In the genomic region with DNA sequence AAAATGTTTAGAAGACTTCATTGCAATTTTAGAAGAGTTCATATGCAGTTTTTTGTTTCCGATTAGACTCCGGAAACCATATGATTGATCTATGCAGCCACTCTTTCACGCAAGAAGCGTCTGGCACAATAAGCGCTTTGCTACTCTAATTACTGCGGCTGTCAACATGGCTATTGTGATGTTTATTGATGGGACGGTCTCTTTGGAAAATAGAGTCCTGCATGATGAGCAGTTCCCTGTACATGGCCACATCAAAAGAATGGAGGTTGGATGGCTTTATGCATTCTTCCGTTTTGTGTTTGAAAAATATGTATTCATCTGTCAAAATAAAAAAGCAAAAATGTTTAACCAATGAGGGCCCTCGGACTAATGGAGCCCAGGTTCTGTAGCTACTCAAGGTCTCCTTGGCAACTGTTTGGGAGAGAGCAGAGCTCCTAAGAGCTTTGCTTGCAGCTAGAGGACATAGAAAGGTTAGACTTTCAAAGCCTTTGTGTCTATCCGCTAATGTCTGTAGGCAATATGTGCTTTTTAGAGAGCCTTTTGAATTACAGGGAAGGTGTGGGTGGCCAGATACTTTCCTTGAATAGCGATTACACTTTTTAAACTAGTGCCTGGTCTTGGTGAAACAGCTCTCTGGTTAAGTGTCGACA, we compare ENCODE assay signal across 18 mouse cellular contexts. TPM values are rescaled to one million over a fixed set of nuclear protein-coding genes. Genes with fewer than 3 reads are reported as not detected.
DNase-seq lines count a peak whose midpoint lies in the region; ATAC-seq and TF ChIP-seq lines count a peak whose summit lies in the region.
"Had no signal": no experiment of that assay in that cellular context is flagged by ENCODE, and none has a peak within 500 bp of the region (broad histone marks: within the 10 kb centered on the region; RNA-seq: fewer than 3 reads in every experiment).

No protein-coding gene starts in this region.

- no peak overlapping the region for H3K27ac ChIP-seq in lung, embryonic 14.5 days (ENCODE audit: low read depth)
- peak overlapping the region; percentile 45; the same call in 1 of the 2 replicates for H3K27ac ChIP-seq in hindbrain, embryonic 14.5 days
- peak overlapping the region; percentile 55 for H3K27ac ChIP-seq in midbrain, postnatal 0 days (ENCODE audit: low read depth, low read length)
- H3K27ac ChIP-seq: embryonic facial prominence, embryonic 15.5 days; heart, embryonic 15.5 days; lung, embryonic 15.5 days had no signal

- no peaks in the 10 kb centered on the region for H3K9me3 ChIP-seq in lung, embryonic 14.5 days (ENCODE audit: low read depth, low read length)
- no peaks in the 10 kb centered on the region for H3K9me3 ChIP-seq in hindbrain, embryonic 14.5 days (ENCODE audit: control insufficient read depth, low read length)
- no peaks in the 10 kb centered on the region for H3K9me3 ChIP-seq in midbrain, postnatal 0 days (ENCODE audit: low read length)
- H3K9me3 ChIP-seq: embryonic facial prominence, embryonic 15.5 days; heart, embryonic 15.5 days; lung, embryonic 15.5 days had no signal

- no peak overlapping the region for H3K4me3 ChIP-seq in lung, embryonic 14.5 days (ENCODE audit: low read depth, low read length)
- no peak overlapping the region for H3K4me3 ChIP-seq in hindbrain, embryonic 14.5 days (replicated peaks; ENCODE audit: low read length)
- H3K4me3 ChIP-seq in midbrain, postnatal 0 days (ENCODE audit: low read depth, low read length) = no peak overlapping the region
- H3K4me3 ChIP-seq: embryonic facial prominence, embryonic 15.5 days; heart, embryonic 15.5 days; lung, embryonic 15.5 days had no signal

- no peak overlapping the region for H3K9ac ChIP-seq in lung, embryonic 14.5 days
- no peak overlapping the region for H3K9ac ChIP-seq in hindbrain, embryonic 14.5 days
- H3K9ac ChIP-seq in midbrain, postnatal 0 days (replicated peaks; ENCODE audit: low read length, poor library complexity, severe bottlenecking) = no peak overlapping the region
- H3K9ac ChIP-seq: embryonic facial prominence, embryonic 15.5 days; heart, embryonic 15.5 days; lung, embryonic 15.5 days had no signal

- DNase-seq in lung, embryonic 14.5 days = peak; percentile 7
- DNase-seq in lung, postnatal 14 days = no peak
- DNase-seq in brain, adult 2 months (ENCODE audit: low read depth, low spot score) = peak; percentile 52
- DNase-seq in hindbrain, embryonic 14.5 days (ENCODE audit: low spot score) = peak; percentile 60
- DNase-seq in midbrain, postnatal 0 days (ENCODE audit: low spot score) = peak; percentile 56
- no peak for DNase-seq in kidney, adult 11 months
- no peak for DNase-seq in left cerebral cortex, postnatal 10 days (ENCODE audit: extremely low spot score in 1 of 2, low spot score in 2 of 2)
- DNase-seq in spleen, postnatal 10 days (ENCODE audit: low spot score in 2 of 2) = no peak
- DNase-seq: adrenal gland, postnatal 25 days; heart, adult 11 months; liver had no signal

- H3K4me1 ChIP-seq in lung, embryonic 14.5 days (ENCODE audit: insufficient read depth) = no peaks in the 10 kb centered on the region; the same call in 1 of the 2 replicates
- H3K4me1 ChIP-seq in hindbrain, embryonic 14.5 days (replicated peaks; ENCODE audit: control insufficient read depth, insufficient read depth, low read length) = peaks cover 51% of the 10 kb centered on the region
- H3K4me1 ChIP-seq in midbrain, postnatal 0 days (ENCODE audit: insufficient read depth, low read length) = peaks cover 8% of the 10 kb centered on the region; the same call in 1 of the 2 replicates
- H3K4me1 ChIP-seq: embryonic facial prominence, embryonic 15.5 days; heart, embryonic 15.5 days had no signal

- no peak for TF ChIP-seq CTCF in lung, embryonic 14.5 days (IDR thresholded peaks at IDR 0.05; ENCODE audit: low read depth)
- no peak for TF ChIP-seq CTCF in midbrain, postnatal 0 days (IDR thresholded peaks at IDR 0.05)

- H3K36me3 ChIP-seq in lung, embryonic 14.5 days (ENCODE audit: insufficient read depth) = no peaks in the 10 kb centered on the region
- no peaks in the 10 kb centered on the region for H3K36me3 ChIP-seq in hindbrain, embryonic 14.5 days (replicated peaks; ENCODE audit: control insufficient read depth, insufficient read depth)
- H3K36me3 ChIP-seq in midbrain, postnatal 0 days (ENCODE audit: insufficient read depth, low read length) = no peaks in the 10 kb centered on the region
- H3K36me3 ChIP-seq: embryonic facial prominence, embryonic 15.5 days; heart, embryonic 15.5 days; lung, embryonic 15.5 days had no signal

- ATAC-seq in lung, embryonic 14.5 days (ENCODE audit: insufficient read depth) = no peak
- ATAC-seq in hindbrain, embryonic 14.5 days (ENCODE audit: low FRiP score) = no peak
- ATAC-seq in midbrain, postnatal 0 days (ENCODE audit: low FRiP score) = no peak

- H3K27me3 ChIP-seq in lung, embryonic 14.5 days (ENCODE audit: insufficient read depth, low read length) = peaks cover 42% of the 10 kb centered on the region; the same call in 1 of the 2 replicates
- 0 out of 2 replicates have a peak, but pooled peaks cover 5% of the 10 kb centered on the region for H3K27me3 ChIP-seq in hindbrain, embryonic 14.5 days (ENCODE audit: control insufficient read depth, insufficient read depth, low read length)
- H3K27me3 ChIP-seq in midbrain, postnatal 0 days (ENCODE audit: insufficient read depth, low read length) = no peaks in the 10 kb centered on the region

- 63% methylated on average over 12 of the region's 12 CpGs for WGBS in lung, embryonic 14.5 days
- WGBS in hindbrain, embryonic 14.5 days = 10% methylated on average over 12 of the region's 12 CpGs
- 27% methylated on average over 12 of the region's 12 CpGs for WGBS in midbrain, postnatal 0 days

- intact Hi-C loops in left cerebral cortex, postnatal 10 days (cut with DNase I) = no loop called here

- no peak overlapping the region for H3K4me2 ChIP-seq in lung, embryonic 14.5 days
- H3K4me2 ChIP-seq in hindbrain, embryonic 14.5 days (replicated peaks) = no peak overlapping the region
- H3K4me2 ChIP-seq in midbrain, postnatal 0 days (ENCODE audit: low read depth, low read length, poor library complexity, severe bottlenecking) = no peak overlapping the region
- H3K4me2 ChIP-seq: embryonic facial prominence, embryonic 15.5 days; heart, embryonic 15.5 days; lung, embryonic 15.5 days had no signal

RNA-seq across cellular contexts. Expression of a gene that starts 31.4 kb away (rescaled TPM):
- 0.15 and 0.25 TPM in 2 replicates for polyA plus RNA-seq in lung, embryonic 14.5 days (2014; fragmentation: Nextera tagmentation; extraction: Ambion mirVana)
- 0.21 and 0.55 TPM in 2 replicates for polyA plus RNA-seq in hindbrain, embryonic 14.5 days (2014; fragmentation: Nextera tagmentation; extraction: Ambion mirVana)
- 0.44 TPM in 1 of 2 replicates, not detected in the other for total RNA-seq in midbrain, postnatal 0 days (2014; rRNA removed)
- polyA plus RNA-seq in midbrain, postnatal 0 days (2015; fragmentation: Nextera tagmentation; extraction: Ambion mirVana) = 0.54 and 0.57 TPM in 2 replicates
- not detected for total RNA-seq in left cerebral cortex, postnatal 10 days (2021)
- total RNA-seq: megakaryocyte, adult 5-6 weeks; MEL had no signal
- polyA plus RNA-seq: C2C12 had no signal

RNA-seq across cellular contexts. Expression of a gene that starts 43.8 kb away (rescaled TPM):
- polyA plus RNA-seq in lung, embryonic 14.5 days (2014; fragmentation: Nextera tagmentation; extraction: Ambion mirVana) = 1.5 and 1.7 TPM in 2 replicates
- 4.6 and 5.5 TPM in 2 replicates for polyA plus RNA-seq in hindbrain, embryonic 14.5 days (2014; fragmentation: Nextera tagmentation; extraction: Ambion mirVana)
- total RNA-seq in midbrain, postnatal 0 days (2014; rRNA removed) = 5.4 and 9.6 TPM in 2 replicates
- 3.5 and 4.3 TPM in 2 replicates for polyA plus RNA-seq in midbrain, postnatal 0 days (2015; fragmentation: Nextera tagmentation; extraction: Ambion mirVana)
- total RNA-seq in left cerebral cortex, postnatal 10 days (2021) = 1 to 10 TPM; 1.1 to 1.3 TPM
- total RNA-seq: megakaryocyte, adult 5-6 weeks; MEL had no signal
- polyA plus RNA-seq: C2C12 had no signal

RNA-seq across cellular contexts. Expression of a gene that starts 57.5 kb away (rescaled TPM):
- 0.11 and 0.15 TPM in 2 replicates for polyA plus RNA-seq in lung, embryonic 14.5 days (2014; fragmentation: Nextera tagmentation; extraction: Ambion mirVana)
- polyA plus RNA-seq in hindbrain, embryonic 14.5 days (2014; fragmentation: Nextera tagmentation; extraction: Ambion mirVana) = 1.2 and 2.0 TPM in 2 replicates
- 8.8 and 16.9 TPM in 2 replicates for total RNA-seq in midbrain, postnatal 0 days (2014; rRNA removed)
- 2.1 and 3.1 TPM in 2 replicates for polyA plus RNA-seq in midbrain, postnatal 0 days (2015; fragmentation: Nextera tagmentation; extraction: Ambion mirVana)
- total RNA-seq in left cerebral cortex, postnatal 10 days (2021) = 1 to 10 TPM; 3.6 to 4.0 TPM
- total RNA-seq: adrenal gland, postnatal 25 days; megakaryocyte, adult 5-6 weeks; MEL had no signal
- polyA plus RNA-seq: C2C12; heart, embryonic 15.5 days; thymus, postnatal 0 days had no signal

Comparison
In these comparisons a context has a peak if more than half of its experiments do, and no peak if none do; other contexts are left out.
1. DNase-seq: peak in lung, embryonic 14.5 days (single experiment), brain, adult 2 months (single experiment), hindbrain, embryonic 14.5 days (single experiment) and midbrain, postnatal 0 days (single experiment); none in lung, postnatal 14 days (single experiment), kidney, adult 11 months (single experiment), left cerebral cortex, postnatal 10 days (0 of 2) and spleen, postnatal 10 days (0 of 2).